Mouse (Mus musculus) hindbrain, embryonic 13.5 days (tissue): ENCODE measurements around the gene Atp6v1b1. TPM values are rescaled to one million over a fixed set of nuclear protein-coding genes. Genes with fewer than 3 reads are reported as not detected.
A peak's percentile ranks its signal among the peaks of the same experiment; 100 is the strongest.

Experiments
- ATAC-seq: fragments of 200-750 bp; cut with Nextera tagmentation; 2 replicates; pipeline ENCODE4 v1.8.0; 2017; ENCODE audit warnings: moderate TSS enrichment; ENCODE audit not compliant: low FRiP score
- H3K27ac ChIP-seq: fragments of 300-500 bp; sonication (generic); 2 replicates; pipeline ENCODE4 v1.5.1; 2015; ENCODE audit warnings: inconsistent platforms, mild to moderate bottlenecking, moderate library complexity
- H3K27me3 ChIP-seq: fragments of 300-500 bp; sonication (generic); 2 replicates; pipeline ENCODE4 v1.6.1; 2015; ENCODE audit warnings: mild to moderate bottlenecking, inconsistent platforms
- H3K36me3 ChIP-seq: fragments of 300-500 bp; sonication (generic); 2 replicates; pipeline ENCODE4 v1.6.1; 2015; ENCODE audit warnings: mild to moderate bottlenecking, inconsistent platforms
- H3K4me1 ChIP-seq: fragments of 300-500 bp; sonication (generic); replicated peaks from 2 replicates; pipeline ENCODE4 v1.6.1; 2015; ENCODE audit warnings: inconsistent platforms
- H3K4me2 ChIP-seq: fragments of 300-500 bp; sonication (generic); 2 replicates; pipeline ENCODE4 v1.6.1; 2015; ENCODE audit warnings: inconsistent platforms, mild to moderate bottlenecking, moderate library complexity
- H3K4me3 ChIP-seq: fragments of 300-500 bp; sonication (generic); 2 replicates; pipeline ENCODE4 v1.5.1; 2015; ENCODE audit warnings: mild to moderate bottlenecking, inconsistent platforms
- H3K9ac ChIP-seq: fragments of 300-500 bp; sonication (generic); 2 replicates; pipeline ENCODE4 v1.6.1; 2015; ENCODE audit warnings: mild to moderate bottlenecking, inconsistent platforms
- H3K9me3 ChIP-seq: fragments of 300-500 bp; sonication (generic); 2 replicates; pipeline ENCODE4 v1.6.1; 2016; ENCODE audit warnings: inconsistent platforms
- WGBS: fragments of 180-500 bp; shearing (Covaris S2); methylation state at CpG from one replicate; pipeline ENCODE4 v1.1.7; 2015; 5-methylcytosine and 5-hydroxymethylcytosine counted together
- polyA plus RNA-seq: library from polyadenylated mRNA; unstranded; fragments of >200 nt; fragmentation: Nextera tagmentation; extraction: Ambion mirVana; gene quantifications from 2 replicates; pipeline ENCODE4 v1.2.1, GENCODE M21; 2015

Gene Atp6v1b1
- polyA plus RNA-seq, 1 experiment from 2014 or later: not detected

DNA sequence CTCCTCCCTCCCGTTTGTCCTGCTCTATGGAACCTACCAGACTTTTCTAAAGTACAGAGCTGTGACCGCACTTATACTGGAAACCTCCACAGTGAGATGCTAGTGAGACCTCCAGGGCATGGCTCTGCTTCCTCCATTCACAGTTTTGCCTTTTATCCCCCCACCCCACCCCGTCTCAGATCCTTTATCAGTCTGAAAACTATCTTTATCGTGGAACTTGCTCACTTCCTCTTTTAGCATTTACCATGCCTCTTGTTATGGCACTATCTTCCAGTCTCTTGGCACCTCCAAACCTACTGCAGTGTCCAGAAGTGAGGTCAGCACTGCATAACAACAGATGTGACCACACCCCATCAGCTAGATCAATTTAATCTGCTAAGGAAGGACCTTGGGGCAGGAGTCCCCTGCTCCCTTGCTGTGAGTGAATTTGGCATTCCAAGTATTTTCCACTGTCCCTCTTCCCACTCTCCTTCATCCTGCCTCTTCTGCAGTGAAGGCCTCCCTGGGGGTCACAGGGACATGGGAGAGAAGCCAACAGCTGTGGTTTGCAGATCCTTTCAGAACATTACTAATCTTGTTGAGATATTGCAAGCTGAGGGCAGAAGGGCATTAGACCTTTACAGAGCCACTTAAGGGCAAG is 48.6 kb downstream of the Atp6v1b1 start:
- Histone ChIP-seq H3K9ac (no peak overlapping the region), H3K27ac (no peak overlapping the region), H3K4me1 (peaks cover 19% of the 10 kb centered on the region), H3K4me3 (no peak overlapping the region), H3K27me3 (0 out of 2 replicates have a peak, but pooled peaks cover 12% of the 10 kb centered on the region), H3K4me2 (no peak overlapping the region), H3K36me3 (no peaks in the 10 kb centered on the region), H3K9me3 (no peaks in the 10 kb centered on the region)
- WGBS: 82% methylated on average over 4 of the region's 4 CpGs
- ATAC-seq: no peak

DNA sequence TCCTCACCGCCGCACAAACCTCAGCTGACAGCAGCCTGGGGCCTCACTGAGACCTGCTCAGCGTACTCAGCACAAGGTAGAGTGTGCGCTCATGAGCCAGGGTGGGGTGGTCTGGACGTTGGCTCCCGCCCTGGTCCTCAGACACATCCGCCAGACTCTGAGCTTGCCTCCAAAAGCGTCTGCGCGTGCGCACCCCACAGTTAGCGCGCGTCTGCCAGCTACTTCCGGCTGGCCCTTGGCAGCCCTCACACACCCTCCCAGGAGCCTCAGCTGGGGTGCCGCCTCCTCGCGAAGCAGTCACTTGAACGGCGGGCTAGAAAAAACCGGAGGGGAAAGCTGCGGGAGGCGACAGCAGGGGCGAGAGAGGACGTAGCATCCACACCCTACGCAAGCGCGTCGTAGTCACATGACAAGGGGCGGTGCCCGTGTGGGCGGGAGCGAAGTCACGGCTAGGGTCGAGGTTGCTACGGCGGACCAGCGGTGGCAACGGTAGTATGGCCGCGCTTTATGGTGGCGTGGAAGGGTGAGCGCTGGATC is 52.0 kb downstream of the Atp6v1b1 start, which contains the start of gene Nagk:
TSS of gene Nagk (plus strand) at position 223 of the 537 bp plus-strand sequence.
- ATAC-seq: peak; percentile 97
- H3K36me3 ChIP-seq: peaks cover 20% of the 10 kb centered on the region
- peaks cover 24% of the 10 kb centered on the region for H3K4me1 ChIP-seq
- 0 out of 2 replicates have a peak, but pooled peaks cover 12% of the 10 kb centered on the region for H3K27me3 ChIP-seq
- peak within 1 kb of the TSS; percentile 98 for H3K27ac ChIP-seq
- under 1% methylated on average over 43 of the region's 43 CpGs for WGBS
- H3K9me3 ChIP-seq: no peaks in the 10 kb centered on the region
- peak within 1 kb of the TSS; percentile 73 for H3K4me3 ChIP-seq
- peak within 1 kb of the TSS; percentile 91 for H3K9ac ChIP-seq
- peak within 1 kb of the TSS; percentile 85 for H3K4me2 ChIP-seq

DNA sequence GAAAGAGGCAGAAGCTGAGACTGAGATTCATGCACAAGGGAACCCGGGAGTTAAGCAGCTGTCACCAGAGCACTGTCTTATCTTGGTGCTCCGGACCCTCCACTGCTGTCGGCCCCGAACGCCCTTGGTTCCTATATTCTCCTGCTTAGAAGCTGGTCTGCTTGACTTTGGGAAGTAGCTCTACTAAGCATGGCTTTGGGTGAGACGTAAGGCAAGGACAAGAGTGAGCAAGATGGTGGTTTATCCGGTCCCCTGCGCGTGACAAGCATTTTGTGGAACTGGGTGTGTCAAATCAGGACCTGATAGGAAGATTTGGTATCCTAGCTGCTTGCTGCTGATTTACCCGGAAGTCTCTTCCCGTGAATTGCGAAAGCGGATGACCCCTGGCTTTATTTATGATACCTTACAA is 52.7 kb downstream of the Atp6v1b1 start:
- Histone ChIP-seq H3K27ac (peak overlapping the region; percentile 98), H3K9ac (peak overlapping the region; percentile 91), H3K36me3 (peaks cover 26% of the 10 kb centered on the region), H3K4me1 (peaks cover 24% of the 10 kb centered on the region), H3K4me2 (peak overlapping the region; percentile 85), H3K4me3 (peak overlapping the region; percentile 73), H3K27me3 (0 out of 2 replicates have a peak, but pooled peaks cover 12% of the 10 kb centered on the region), H3K9me3 (no peaks in the 10 kb centered on the region)
- WGBS: 11% methylated on average over 13 of the region's 13 CpGs
- peak; percentile 55 for ATAC-seq

DNA sequence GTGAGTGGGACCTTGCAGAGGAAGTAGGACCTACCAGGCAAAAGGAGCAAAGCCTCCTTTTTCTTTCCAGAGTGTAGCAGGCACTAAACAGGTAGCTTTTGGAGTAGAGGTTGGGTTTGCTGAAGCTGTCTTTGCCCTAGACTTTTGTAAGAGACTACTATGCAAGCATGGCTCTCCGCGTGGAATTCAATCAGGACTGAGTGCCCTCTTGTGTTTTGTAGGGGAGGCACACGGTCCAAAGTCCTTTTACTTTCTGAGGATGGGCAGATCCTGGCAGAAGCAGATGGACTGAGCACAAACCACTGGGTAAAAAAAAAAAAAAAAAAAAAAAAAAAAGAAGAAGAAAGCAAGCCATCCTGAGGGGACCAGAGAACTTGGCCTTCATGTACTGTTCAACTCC is 53.9 kb downstream of the Atp6v1b1 start:
- H3K4me1 ChIP-seq: peaks cover 24% of the 10 kb centered on the region
- H3K9ac ChIP-seq: no peak overlapping the region
- no peaks in the 10 kb centered on the region for H3K9me3 ChIP-seq
- H3K27ac ChIP-seq: no peak overlapping the region
- peak overlapping the region; percentile 85; the same call in 1 of the 2 replicates for H3K4me2 ChIP-seq
- no peak for ATAC-seq
- 0 out of 2 replicates have a peak, but pooled peaks cover 7% of the 10 kb centered on the region for H3K27me3 ChIP-seq
- H3K36me3 ChIP-seq: peaks cover 38% of the 10 kb centered on the region
- H3K4me3 ChIP-seq: no peak overlapping the region
- WGBS: 63% methylated on average over 3 of the region's 3 CpGs

DNA sequence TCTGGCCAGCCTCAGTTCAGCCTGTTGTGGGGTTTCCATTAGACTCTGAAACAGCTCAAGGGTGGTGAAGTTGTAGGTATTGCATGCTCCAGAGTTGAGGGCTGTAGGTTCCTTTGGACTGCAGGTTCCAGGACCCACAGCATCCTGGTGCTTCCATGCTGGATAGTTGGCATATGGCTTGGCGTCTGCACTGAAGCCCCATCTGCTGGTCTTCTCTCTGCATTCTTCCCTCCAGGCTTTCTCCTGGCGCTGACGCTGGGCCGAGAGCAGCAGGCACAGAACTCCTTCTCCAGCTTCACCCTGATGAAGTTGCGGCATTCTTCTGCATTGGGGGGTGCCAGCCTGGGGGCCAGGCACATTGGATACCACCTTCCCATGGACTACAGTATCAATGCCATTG is 59.2 kb downstream of the Atp6v1b1 start:
- Histone ChIP-seq H3K27ac (no peak overlapping the region), H3K4me2 (no peak overlapping the region), H3K27me3 (no peaks in the 10 kb centered on the region), H3K9me3 (no peaks in the 10 kb centered on the region), H3K9ac (no peak overlapping the region), H3K36me3 (peaks cover 73% of the 10 kb centered on the region), H3K4me1 (peaks cover 6% of the 10 kb centered on the region; the same call in 1 of the 2 replicates), H3K4me3 (no peak overlapping the region)
- 92% methylated on average over 5 of the region's 5 CpGs for WGBS
- no peak for ATAC-seq

DNA sequence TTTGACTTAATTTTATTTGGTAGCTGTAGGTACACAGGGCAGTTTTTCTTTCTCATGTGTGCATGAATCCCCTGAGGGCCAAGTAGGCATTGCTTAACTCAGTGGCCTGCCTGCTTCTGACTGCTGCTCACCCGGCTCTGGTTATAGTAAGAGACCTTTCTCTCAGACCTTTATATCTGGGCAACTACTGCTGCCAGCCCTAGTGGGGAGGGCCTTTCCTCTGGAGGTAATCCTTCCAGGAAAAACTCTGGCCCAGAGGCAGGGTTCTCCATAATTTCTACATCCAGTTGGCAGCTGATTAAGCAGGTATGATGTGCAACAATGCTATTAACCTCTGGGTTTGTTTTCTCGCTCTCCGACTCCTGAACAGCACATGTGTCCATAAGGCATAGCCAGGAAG is 60.1 kb downstream of the Atp6v1b1 start:
- Histone ChIP-seq H3K4me3 (no peak overlapping the region), H3K27me3 (no peaks in the 10 kb centered on the region), H3K36me3 (peaks cover 78% of the 10 kb centered on the region), H3K4me2 (no peak overlapping the region), H3K9ac (no peak overlapping the region), H3K4me1 (0 out of 2 replicates have a peak, but pooled peaks cover 3% of the 10 kb centered on the region), H3K9me3 (no peaks in the 10 kb centered on the region), H3K27ac (no peak overlapping the region)
- ATAC-seq: no peak
- 92% methylated on average over 3 of the region's 3 CpGs for WGBS

Other genes starting within 250 kb of the Atp6v1b1 start
- gene Dguok, start 236.0 kb upstream of the Atp6v1b1 start, polyA plus RNA-seq: 69.1 and 69.7 TPM in 2 replicates
- 2.0 and 2.8 TPM in 2 replicates for gene Actg2, start 206.7 kb upstream of the Atp6v1b1 start, polyA plus RNA-seq
- gene Stambp, start 170.3 kb upstream of the Atp6v1b1 start, polyA plus RNA-seq: 50.1 and 51.4 TPM in 2 replicates
- gene Clec4f, start 86.8 kb upstream of the Atp6v1b1 start, polyA plus RNA-seq: not detected in 2 replicates
- not detected in 2 replicates for gene Cd207, start 65.1 kb upstream of the Atp6v1b1 start, polyA plus RNA-seq
- not detected in 2 replicates for gene Vax2, start 31.7 kb upstream of the Atp6v1b1 start, polyA plus RNA-seq
- gene Ankrd53, start 19.7 kb downstream of the Atp6v1b1 start, polyA plus RNA-seq: 0.19 and 0.21 TPM in 2 replicates
- gene Tex261, start 32.8 kb downstream of the Atp6v1b1 start, polyA plus RNA-seq: 63.5 and 65.5 TPM in 2 replicates
- gene Nagk, start 52.0 kb downstream of the Atp6v1b1 start, polyA plus RNA-seq: 98.1 and 98.5 TPM in 2 replicates
- gene Paip2b, start 88.8 kb downstream of the Atp6v1b1 start, polyA plus RNA-seq: 25.3 and 27.8 TPM in 2 replicates
- 87.8 and 88.9 TPM in 2 replicates for gene Zfp638, start 124.1 kb downstream of the Atp6v1b1 start, polyA plus RNA-seq